Mouse (Mus musculus) liver, embryonic 16.5 days (tissue): ENCODE measurements at regions not wholly inside any gene's neighbourhood (a gene's known extent, or its start where the extent isn't known, plus 50 kb on each side); places are given as distances from the start of the nearest gene placed in this dataset.

ENCODE experiments used
- ATAC-seq: fragments of 200-750 bp; cut with Nextera tagmentation; 2 replicates; pipeline ENCODE4 v1.8.0; 2017; ENCODE audit warnings: low read depth, mild to moderate bottlenecking, moderate number of reproducible peaks, moderate library complexity
- H3K27ac ChIP-seq: fragments of 300-500 bp; sonication (generic); 2 replicates; pipeline ENCODE4 v1.5.1; 2014; ENCODE audit warnings: mild to moderate bottlenecking, low read length
- H3K27me3 ChIP-seq: fragments of 300-500 bp; sonication (generic); 2 replicates; pipeline ENCODE4 v1.6.1; 2014; ENCODE audit warnings: low read depth, low read length, mixed read lengths; ENCODE audit not compliant: control insufficient read depth, insufficient read depth
- H3K36me3 ChIP-seq: fragments of 300-500 bp; sonication (generic); 2 replicates; pipeline ENCODE4 v1.6.1; 2014; ENCODE audit warnings: mild to moderate bottlenecking; ENCODE audit not compliant: control insufficient read depth, insufficient read depth
- H3K4me1 ChIP-seq: fragments of 300-500 bp; sonication (generic); 2 replicates; pipeline ENCODE4 v1.6.1; 2014; ENCODE audit warnings: low read depth, low read length, mixed read lengths; ENCODE audit not compliant: control insufficient read depth
- H3K4me2 ChIP-seq: fragments of 300-500 bp; sonication (generic); 2 replicates; pipeline ENCODE4 v1.6.1; 2014; ENCODE audit warnings: low read depth, low read length, mixed read lengths
- H3K4me3 ChIP-seq: fragments of 300-500 bp; sonication (generic); 2 replicates; pipeline ENCODE4 v1.5.1; 2014; ENCODE audit warnings: low read depth, mild to moderate bottlenecking, low read length
- H3K9ac ChIP-seq: fragments of 300-500 bp; sonication (generic); 2 replicates; pipeline ENCODE4 v1.6.1; 2014; ENCODE audit warnings: low read depth, low read length
- H3K9me3 ChIP-seq: fragments of 300-500 bp; sonication (generic); replicated peaks from 2 replicates; pipeline ENCODE4 v1.6.1; 2016; ENCODE audit warnings: low read length; ENCODE audit not compliant: control insufficient read depth
- WGBS: fragments of 180-500 bp; shearing (Covaris S2); extraction: QIAGEN DNeasy Blood & Tissue Kit; methylation state at CpG from one replicate; pipeline ENCODE4 v1.1.7; 2014; ENCODE audit not compliant: insufficient replicate concordance; 5-methylcytosine and 5-hydroxymethylcytosine counted together

GRCm38 (mm10) chr14:97170841-97171240 is 651.9 kb upstream of the Klhl1 start:
- WGBS: 62% methylated on average over 2 of the region's 2 CpGs
- ATAC-seq: no peak
- Histone ChIP-seq H3K36me3 (no peaks in the 10 kb centered on the region), H3K9ac (no peak overlapping the region), H3K27me3 (no peaks in the 10 kb centered on the region), H3K4me2 (no peak overlapping the region), H3K27ac (no peak overlapping the region), H3K4me1 (no peaks in the 10 kb centered on the region), H3K9me3 (no peaks in the 10 kb centered on the region), H3K4me3 (no peak overlapping the region)

GRCm38 (mm10) chr14:97165793-97166192 is 646.9 kb upstream of the Klhl1 start:
- H3K9ac ChIP-seq: no peak overlapping the region
- WGBS: 56% methylated on average over 2 of the region's 2 CpGs

GRCm38 (mm10) chr14:97148997-97149653 is 630.2 kb upstream of the Klhl1 start:
- H3K4me1 ChIP-seq: no peaks in the 10 kb centered on the region
- WGBS: 73% methylated on average over 9 of the region's 9 CpGs
- H3K27me3 ChIP-seq: no peaks in the 10 kb centered on the region
- no peak overlapping the region for H3K27ac ChIP-seq
- H3K4me2 ChIP-seq: no peak overlapping the region
- H3K9ac ChIP-seq: no peak overlapping the region
- no peak for ATAC-seq
- H3K9me3 ChIP-seq: no peaks in the 10 kb centered on the region
- no peaks in the 10 kb centered on the region for H3K36me3 ChIP-seq
- no peak overlapping the region for H3K4me3 ChIP-seq

More at GRCm38 (mm10) chr14:97165793-97166192, 646.9 kb upstream of the Klhl1 start:
- no peak overlapping the region for H3K4me3 ChIP-seq
- no peaks in the 10 kb centered on the region for H3K36me3 ChIP-seq
- no peaks in the 10 kb centered on the region for H3K27me3 ChIP-seq
- H3K27ac ChIP-seq: no peak overlapping the region
- ATAC-seq: no peak
- H3K4me1 ChIP-seq: no peaks in the 10 kb centered on the region
- H3K9me3 ChIP-seq: no peaks in the 10 kb centered on the region
- H3K4me2 ChIP-seq: no peak overlapping the region

- Histone ChIP-seq H3K36me3 (no peaks in the 10 kb centered on the region), H3K27ac (no peak overlapping the region), H3K27me3 (no peaks in the 10 kb centered on the region), H3K4me3 (no peak overlapping the region), H3K4me1 (no peaks in the 10 kb centered on the region), H3K9me3 (no peaks in the 10 kb centered on the region), H3K4me2 (no peak overlapping the region), H3K9ac (no peak overlapping the region)
- ATAC-seq: no peak
- 60% methylated on average over 8 of the region's 8 CpGs for WGBS
Measured at GRCm38 (mm10) chr14:97115918-97116635, 597.2 kb upstream of the Klhl1 start.

- Histone ChIP-seq H3K27me3 (no peaks in the 10 kb centered on the region), H3K36me3 (no peaks in the 10 kb centered on the region), H3K4me3 (no peak overlapping the region), H3K4me2 (no peak overlapping the region), H3K27ac (no peak overlapping the region), H3K4me1 (no peaks in the 10 kb centered on the region), H3K9me3 (no peaks in the 10 kb centered on the region), H3K9ac (no peak overlapping the region)
- 69% methylated on average over 4 of the region's 4 CpGs for WGBS
- no peak for ATAC-seq
Measured at GRCm38 (mm10) chr14:97101090-97101675, 582.3 kb upstream of the Klhl1 start.

- Histone ChIP-seq H3K4me3 (no peak overlapping the region), H3K9ac (no peak overlapping the region), H3K4me2 (no peak overlapping the region), H3K27me3 (no peaks in the 10 kb centered on the region), H3K9me3 (no peaks in the 10 kb centered on the region), H3K27ac (no peak overlapping the region), H3K4me1 (no peaks in the 10 kb centered on the region), H3K36me3 (no peaks in the 10 kb centered on the region)
- WGBS: 52% methylated on average over 7 of the region's 7 CpGs
- no peak for ATAC-seq
Measured at GRCm38 (mm10) chr14:97093389-97093788, 574.5 kb upstream of the Klhl1 start.

- H3K27me3 ChIP-seq: no peaks in the 10 kb centered on the region
- no peak overlapping the region for H3K4me2 ChIP-seq
- H3K27ac ChIP-seq: no peak overlapping the region
- 63% methylated on average over 4 of the region's 4 CpGs for whole genome bisulfite sequencing
- no peaks in the 10 kb centered on the region for H3K36me3 ChIP-seq
- no peaks in the 10 kb centered on the region for H3K4me1 ChIP-seq
- no peaks in the 10 kb centered on the region for H3K9me3 ChIP-seq
- H3K4me3 ChIP-seq: no peak overlapping the region
- ATAC-seq: no peak
- no peak overlapping the region for H3K9ac ChIP-seq
Measured at GRCm38 (mm10) chr14:97088863-97089262, 570.0 kb upstream of the Klhl1 start.

GRCm38 (mm10) chr14:97087346-97087745 is 568.4 kb upstream of the Klhl1 start:
- Histone ChIP-seq H3K4me2 (no peak overlapping the region), H3K4me1 (no peaks in the 10 kb centered on the region), H3K4me3 (no peak overlapping the region), H3K27me3 (no peaks in the 10 kb centered on the region), H3K36me3 (no peaks in the 10 kb centered on the region), H3K27ac (no peak overlapping the region), H3K9ac (no peak overlapping the region), H3K9me3 (no peaks in the 10 kb centered on the region)
- WGBS: 64% methylated on average over 2 of the region's 2 CpGs
- no peak for ATAC-seq
